Mouse (Mus musculus) embryonic facial prominence, embryonic 13.5 days (tissue): Measurements from ENCODE around the gene Prkg2. TPM values are rescaled to one million over a fixed set of nuclear protein-coding genes. Genes with fewer than 3 reads are reported as not detected.

Experiments used
- ATAC-seq: fragments of 200-750 bp; cut with Nextera tagmentation; 2 replicates; pipeline ENCODE4 v1.8.0; 2017; ENCODE audit warnings: low read depth; ENCODE audit not compliant: insufficient number of reproducible peaks, insufficient read depth, low FRiP score, low TSS enrichment
- H3K27ac ChIP-seq: fragments of 300-500 bp; sonication (generic); 2 replicates; pipeline ENCODE4 v1.5.1; 2015; ENCODE audit warnings: moderate library complexity, mild to moderate bottlenecking, inconsistent platforms
- H3K27me3 ChIP-seq: fragments of 300-500 bp; sonication (generic); 2 replicates; pipeline ENCODE4 v1.6.1; 2015; ENCODE audit warnings: mild to moderate bottlenecking, inconsistent platforms
- H3K36me3 ChIP-seq: fragments of 300-500 bp; sonication (generic); 2 replicates; pipeline ENCODE4 v1.6.1; 2015; ENCODE audit warnings: mild to moderate bottlenecking, inconsistent platforms
- H3K4me1 ChIP-seq: fragments of 300-500 bp; sonication (generic); 2 replicates; pipeline ENCODE4 v1.6.1; 2015; ENCODE audit warnings: inconsistent platforms
- H3K4me2 ChIP-seq: fragments of 300-500 bp; sonication (generic); 2 replicates; pipeline ENCODE4 v1.6.1; 2015; ENCODE audit warnings: moderate library complexity, mild to moderate bottlenecking, inconsistent platforms
- H3K4me3 ChIP-seq: fragments of 300-500 bp; sonication (generic); 2 replicates; pipeline ENCODE4 v1.5.1; 2015; ENCODE audit warnings: mild to moderate bottlenecking, inconsistent platforms
- H3K9ac ChIP-seq: fragments of 300-500 bp; sonication (generic); 2 replicates; pipeline ENCODE4 v1.6.1; 2015; ENCODE audit warnings: mild to moderate bottlenecking, inconsistent platforms
- H3K9me3 ChIP-seq: fragments of 300-500 bp; sonication (generic); 2 replicates; pipeline ENCODE4 v1.6.1; 2016; ENCODE audit warnings: inconsistent platforms
- WGBS: fragments of 180-500 bp; shearing (Covaris S2); methylation state at CpG from one replicate; pipeline ENCODE4 v1.1.7; 2015; ENCODE audit warnings: mixed read lengths; 5-methylcytosine and 5-hydroxymethylcytosine counted together
- polyA plus RNA-seq: library from polyadenylated mRNA; unstranded; fragments of >200 nt; fragmentation: Nextera tagmentation; extraction: Ambion mirVana; gene quantifications from 2 replicates; pipeline ENCODE4 v1.2.1, GENCODE M21; 2015

Prkg2 gene
- polyA plus RNA-seq, 1 experiment from 2014 or later: 6.0 TPM

DNA sequence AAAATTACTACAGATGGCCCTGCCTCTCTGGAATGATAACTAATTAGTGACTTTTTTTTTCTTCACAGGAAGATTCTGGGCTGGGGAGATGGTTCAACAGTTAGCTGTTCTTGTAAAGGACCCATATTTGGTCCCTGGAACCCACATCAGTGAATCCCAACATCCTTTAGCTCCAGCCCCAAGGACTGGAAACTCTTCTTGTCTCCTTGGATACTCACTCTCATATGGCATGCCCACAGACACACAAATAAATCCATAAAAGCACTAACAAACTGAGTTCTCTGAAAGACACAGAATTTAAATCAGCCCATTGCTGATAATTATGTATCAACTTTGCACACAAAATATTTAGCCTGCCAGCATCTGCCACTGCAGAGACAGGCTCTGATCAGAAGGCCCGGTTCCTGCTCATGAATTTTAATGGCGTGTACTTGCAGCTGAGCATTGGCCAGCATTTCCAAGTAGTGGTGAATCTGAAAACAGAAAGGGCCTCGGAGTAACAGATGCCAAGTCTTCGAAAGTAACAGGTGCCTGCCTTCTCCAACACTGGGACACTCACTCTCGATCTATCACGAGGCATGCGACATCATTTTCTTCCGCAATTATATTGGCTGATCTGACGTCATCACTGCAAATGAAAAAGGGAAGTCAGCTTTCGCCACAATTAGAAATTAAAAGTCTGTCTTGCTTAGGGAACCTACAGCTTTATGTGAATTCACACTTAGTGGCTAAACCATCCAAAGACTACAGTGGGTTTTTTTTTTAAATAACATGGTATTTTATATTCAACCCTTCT lies 61.1 kb downstream of the Prkg2 start:
- Histone ChIP-seq H3K4me1 (0 out of 2 replicates have a peak, but pooled peaks cover 7% of the 10 kb centered on the region), H3K4me3 (no peak overlapping the region), H3K27ac (no peak overlapping the region), H3K4me2 (no peak overlapping the region), H3K36me3 (no peaks in the 10 kb centered on the region), H3K9me3 (no peaks in the 10 kb centered on the region), H3K27me3 (no peaks in the 10 kb centered on the region), H3K9ac (no peak overlapping the region)
- 85% methylated on average over 10 of the region's 10 CpGs for WGBS
- no peak for ATAC-seq

GRCm38 (mm10) chr5:98966679-98967078 lies 70.5 kb downstream of the Prkg2 start:
- Histone ChIP-seq H3K4me1 (no peaks in the 10 kb centered on the region), H3K27ac (no peak overlapping the region), H3K9me3 (no peaks in the 10 kb centered on the region), H3K9ac (no peak overlapping the region), H3K4me2 (no peak overlapping the region), H3K36me3 (no peaks in the 10 kb centered on the region), H3K4me3 (no peak overlapping the region), H3K27me3 (0 out of 2 replicates have a peak, but pooled peaks cover 3% of the 10 kb centered on the region)
- no peak for ATAC-seq
- 83% methylated on average over 9 of the region's 9 CpGs for WGBS

DNA sequence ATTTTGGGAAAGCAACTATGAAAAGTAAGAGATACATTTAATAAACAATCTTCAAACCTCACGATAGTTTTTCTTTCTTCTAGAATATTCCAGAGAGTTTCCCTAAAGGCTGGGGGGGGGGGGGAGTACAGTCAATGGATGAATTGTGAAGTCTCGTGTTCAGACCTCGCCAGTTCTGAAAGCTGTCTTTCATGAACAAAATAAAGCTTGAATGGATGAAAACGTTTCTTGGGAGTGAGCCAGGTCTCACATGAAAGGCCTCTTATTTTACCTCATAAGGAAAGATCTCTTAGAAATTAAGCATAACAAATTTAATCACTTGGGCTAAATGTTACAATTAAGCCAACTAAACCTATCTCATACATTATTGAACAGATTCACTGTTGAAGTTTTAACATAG lies 72.0 kb downstream of the Prkg2 start:
- 22% methylated on average over 4 of the region's 4 CpGs for WGBS
- H3K27me3 ChIP-seq: 0 out of 2 replicates have a peak, but pooled peaks cover 3% of the 10 kb centered on the region
- no peak overlapping the region for H3K27ac ChIP-seq

DNA sequence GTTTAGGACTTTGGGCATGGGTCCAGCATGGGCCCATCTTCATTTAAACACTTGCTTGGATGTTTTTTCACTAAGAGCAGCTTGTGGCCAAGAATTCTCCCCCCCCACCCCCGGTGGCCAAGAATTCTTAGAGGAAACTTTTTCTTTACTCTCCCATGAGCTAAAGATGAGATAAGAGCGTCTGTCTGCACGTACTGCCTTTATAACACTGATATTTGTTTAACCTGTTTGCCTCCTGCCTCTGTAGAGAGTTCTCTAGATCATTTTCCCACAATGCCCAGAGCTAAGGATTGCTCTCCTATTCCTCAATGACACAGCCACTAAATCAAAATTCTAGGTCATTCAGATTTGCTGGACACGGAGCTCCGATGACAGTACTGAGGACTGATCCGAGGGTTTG lies 72.8 kb downstream of the Prkg2 start:
- Histone ChIP-seq H3K9me3 (no peaks in the 10 kb centered on the region), H3K27ac (no peak overlapping the region), H3K4me3 (no peak overlapping the region), H3K36me3 (no peaks in the 10 kb centered on the region), H3K4me2 (no peak overlapping the region), H3K9ac (no peak overlapping the region), H3K4me1 (no peaks in the 10 kb centered on the region), H3K27me3 (0 out of 2 replicates have a peak, but pooled peaks cover 3% of the 10 kb centered on the region)
- WGBS: 74% methylated on average over 6 of the region's 6 CpGs
- no peak for ATAC-seq

More for the DNA sequence above, 72.0 kb downstream of the Prkg2 start:
- H3K4me1 ChIP-seq: no peaks in the 10 kb centered on the region
- H3K4me3 ChIP-seq: no peak overlapping the region
- no peak overlapping the region for H3K9ac ChIP-seq
- no peak for ATAC-seq
- H3K9me3 ChIP-seq: no peaks in the 10 kb centered on the region
- H3K4me2 ChIP-seq: no peak overlapping the region
- no peaks in the 10 kb centered on the region for H3K36me3 ChIP-seq

- WGBS: 69% methylated on average over 2 of the region's 2 CpGs
- Histone ChIP-seq H3K4me1 (no peaks in the 10 kb centered on the region), H3K4me3 (no peak overlapping the region), H3K27ac (no peak overlapping the region), H3K9me3 (no peaks in the 10 kb centered on the region), H3K36me3 (no peaks in the 10 kb centered on the region), H3K27me3 (no peaks in the 10 kb centered on the region), H3K9ac (no peak overlapping the region), H3K4me2 (no peak overlapping the region)
- no peak for ATAC-seq
Observed at GRCm38 (mm10) chr5:98962472-98962871, 74.7 kb downstream of the Prkg2 start.

GRCm38 (mm10) chr5:98955576-98955975 lies 81.6 kb downstream of the Prkg2 start:
- ATAC-seq: no peak

DNA sequence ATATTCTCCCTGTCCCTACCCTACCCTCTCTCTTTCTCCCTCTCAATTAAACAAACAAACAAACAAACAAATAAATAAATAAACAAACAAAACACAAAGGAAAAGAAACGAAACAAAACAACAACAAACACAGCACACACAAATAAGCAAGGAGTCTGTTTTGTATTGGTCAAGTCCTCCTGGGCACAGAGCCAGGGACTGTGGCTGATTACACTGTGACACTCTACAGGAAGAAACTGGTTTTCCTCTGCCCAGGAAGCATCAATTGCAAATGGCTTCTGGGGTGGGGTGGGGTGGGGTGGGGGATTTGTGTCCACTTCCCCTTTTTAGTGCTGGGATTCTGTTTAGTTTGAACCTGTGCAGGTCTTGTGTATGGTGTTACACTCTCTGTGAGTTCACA lies 83.8 kb downstream of the Prkg2 start:
- whole genome bisulfite sequencing: 38% methylated on average over 1 of the region's 1 CpGs
- H3K36me3 ChIP-seq: no peaks in the 10 kb centered on the region
- no peaks in the 10 kb centered on the region for H3K9me3 ChIP-seq

More at GRCm38 (mm10) chr5:98955576-98955975, 81.6 kb downstream of the Prkg2 start:
- Histone ChIP-seq H3K4me2 (no peak overlapping the region), H3K9ac (no peak overlapping the region), H3K27me3 (no peaks in the 10 kb centered on the region), H3K4me1 (no peaks in the 10 kb centered on the region), H3K27ac (no peak overlapping the region), H3K4me3 (no peak overlapping the region), H3K36me3 (no peaks in the 10 kb centered on the region), H3K9me3 (no peaks in the 10 kb centered on the region)
- 46% methylated on average over 3 of the region's 3 CpGs for WGBS

DNA sequence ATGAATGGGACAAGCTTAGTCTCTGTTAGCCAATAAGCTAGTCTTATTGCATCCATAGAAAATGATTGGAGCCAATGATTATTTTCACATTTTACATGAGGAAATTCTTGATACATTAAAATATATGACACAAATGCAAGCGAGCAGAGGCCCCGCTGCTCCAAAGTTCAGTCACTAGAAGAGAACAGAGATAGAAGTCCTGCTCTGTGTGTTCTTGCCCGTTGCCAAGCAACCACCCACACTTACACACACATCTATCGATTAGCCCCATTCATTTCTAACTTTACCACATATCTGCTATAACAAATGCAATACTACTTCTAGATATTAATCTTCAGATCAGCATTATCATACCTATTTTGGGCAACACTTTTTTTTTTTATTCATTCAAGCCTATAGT lies 85.6 kb downstream of the Prkg2 start:
- ATAC-seq: no peak
- no peaks in the 10 kb centered on the region for H3K36me3 ChIP-seq
- no peak overlapping the region for H3K27ac ChIP-seq
- H3K4me1 ChIP-seq: no peaks in the 10 kb centered on the region
- H3K4me3 ChIP-seq: no peak overlapping the region
- H3K9me3 ChIP-seq: no peaks in the 10 kb centered on the region
- WGBS: 94% methylated on average over 4 of the region's 4 CpGs
- no peaks in the 10 kb centered on the region for H3K27me3 ChIP-seq
- H3K4me2 ChIP-seq: no peak overlapping the region
- no peak overlapping the region for H3K9ac ChIP-seq

More for the DNA sequence above, 83.8 kb downstream of the Prkg2 start:
- H3K27me3 ChIP-seq: no peaks in the 10 kb centered on the region
- no peak overlapping the region for H3K9ac ChIP-seq
- no peaks in the 10 kb centered on the region for H3K4me1 ChIP-seq
- ATAC-seq: no peak
- no peak overlapping the region for H3K4me2 ChIP-seq
- H3K27ac ChIP-seq: no peak overlapping the region
- H3K4me3 ChIP-seq: no peak overlapping the region

- Histone ChIP-seq H3K36me3 (no peaks in the 10 kb centered on the region), H3K9ac (no peak overlapping the region)
Observed at GRCm38 (mm10) chr5:98950495-98951092, 86.6 kb downstream of the Prkg2 start.

GRCm38 (mm10) chr5:98949784-98950183 lies 87.4 kb downstream of the Prkg2 start:
- H3K4me1 ChIP-seq: no peaks in the 10 kb centered on the region
- no peaks in the 10 kb centered on the region for H3K27me3 ChIP-seq
- no peak overlapping the region for H3K9ac ChIP-seq
- ATAC-seq: no peak
- no peaks in the 10 kb centered on the region for H3K36me3 ChIP-seq
- WGBS: 82% methylated on average over 10 of the region's 10 CpGs
- no peaks in the 10 kb centered on the region for H3K9me3 ChIP-seq
- H3K4me3 ChIP-seq: no peak overlapping the region
- H3K4me2 ChIP-seq: no peak overlapping the region
- no peak overlapping the region for H3K27ac ChIP-seq

More at GRCm38 (mm10) chr5:98950495-98951092, 86.6 kb downstream of the Prkg2 start:
- Histone ChIP-seq H3K4me3 (no peak overlapping the region), H3K4me2 (no peak overlapping the region), H3K4me1 (no peaks in the 10 kb centered on the region), H3K27me3 (no peaks in the 10 kb centered on the region), H3K27ac (no peak overlapping the region), H3K9me3 (no peaks in the 10 kb centered on the region)
- no peak for ATAC-seq
- 18% methylated on average over 4 of the region's 4 CpGs for whole genome bisulfite sequencing

DNA sequence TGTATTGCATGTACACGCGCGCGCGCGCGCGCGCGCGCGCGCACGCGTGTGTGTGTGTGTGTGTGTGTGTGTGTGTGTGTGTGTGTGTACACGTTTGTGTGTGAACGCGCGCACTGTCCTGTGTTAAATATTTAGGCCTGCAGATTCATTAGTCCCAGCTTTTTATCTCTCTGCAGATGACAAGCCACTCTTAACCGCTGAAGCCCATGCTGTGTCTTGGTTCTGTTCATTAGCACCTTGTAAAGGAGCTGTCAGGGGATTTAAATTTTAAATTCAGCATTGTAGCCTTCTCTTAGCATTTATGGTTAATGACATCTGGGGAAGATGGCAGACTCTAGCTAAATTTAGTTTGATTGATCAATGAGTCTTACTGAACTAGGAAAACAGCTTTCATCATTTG lies 90.5 kb downstream of the Prkg2 start:
- Histone ChIP-seq H3K36me3 (no peaks in the 10 kb centered on the region), H3K27me3 (no peaks in the 10 kb centered on the region), H3K9ac (no peak overlapping the region), H3K4me3 (no peak overlapping the region), H3K27ac (no peak overlapping the region), H3K9me3 (no peaks in the 10 kb centered on the region), H3K4me2 (no peak overlapping the region), H3K4me1 (no peaks in the 10 kb centered on the region)
- WGBS: 96% methylated on average over 20 of the region's 20 CpGs
- no peak for ATAC-seq

DNA sequence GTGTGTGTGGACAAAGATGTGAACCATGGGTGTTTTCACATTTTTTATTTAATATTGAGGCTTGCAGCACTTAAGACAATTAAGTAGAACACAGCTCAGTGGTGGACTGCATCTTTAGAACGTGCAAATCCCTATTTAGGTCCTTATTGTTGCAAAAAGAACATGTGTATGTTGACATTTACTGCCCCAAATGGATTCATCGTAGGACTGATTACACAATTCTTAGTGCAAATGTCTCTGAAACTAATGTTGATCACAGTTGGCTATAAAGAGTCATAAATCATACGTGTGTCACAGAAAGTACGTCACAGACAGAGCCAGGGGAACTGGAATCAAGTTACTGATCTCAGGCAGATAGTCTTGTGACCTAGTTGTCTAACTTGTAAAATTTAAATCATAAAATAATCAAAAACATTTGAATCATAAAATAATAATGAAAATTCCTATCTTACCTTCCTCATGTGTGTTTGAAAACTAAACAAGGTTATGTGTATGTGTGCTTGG lies 91.0 kb downstream of the Prkg2 start:
- Histone ChIP-seq H3K9me3 (no peaks in the 10 kb centered on the region), H3K9ac (no peak overlapping the region), H3K4me1 (no peaks in the 10 kb centered on the region), H3K27me3 (no peaks in the 10 kb centered on the region), H3K36me3 (no peaks in the 10 kb centered on the region), H3K4me2 (no peak overlapping the region), H3K4me3 (no peak overlapping the region), H3K27ac (no peak overlapping the region)
- WGBS: 71% methylated on average over 4 of the region's 4 CpGs
- ATAC-seq: no peak
